Mouse (Mus musculus): ENCODE data around the gene Sall2.

Gene Sall2

GRCm38 (mm10) chr14:52295558-52296264 lies 32.9 kb downstream of the Sall2 start:
- DNase-seq: no peak

DNA sequence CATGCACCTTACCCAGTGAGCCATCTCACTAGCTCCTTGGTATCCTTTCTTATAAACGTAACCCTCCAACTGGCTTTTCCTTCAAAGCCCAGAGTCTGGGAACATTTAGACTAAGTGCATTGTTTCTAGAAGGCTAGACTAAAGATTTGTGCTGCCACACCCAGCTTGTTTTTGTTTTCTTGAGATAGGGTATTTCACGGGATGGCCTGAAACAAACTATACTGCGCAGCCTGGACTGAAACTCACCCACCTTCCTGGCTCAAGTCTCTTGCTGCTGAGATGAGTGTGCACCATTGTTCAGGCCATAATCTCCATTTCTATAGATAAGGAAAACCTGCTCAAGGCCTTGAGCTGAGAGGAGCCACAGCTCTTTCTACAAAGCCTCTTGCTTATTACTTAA lies 44.4 kb downstream of the Sall2 start:
- no peak for DNase-seq

GRCm38 (mm10) chr14:52283629-52284028 lies 44.9 kb downstream of the Sall2 start:
- DNase-seq: no peak

DNA sequence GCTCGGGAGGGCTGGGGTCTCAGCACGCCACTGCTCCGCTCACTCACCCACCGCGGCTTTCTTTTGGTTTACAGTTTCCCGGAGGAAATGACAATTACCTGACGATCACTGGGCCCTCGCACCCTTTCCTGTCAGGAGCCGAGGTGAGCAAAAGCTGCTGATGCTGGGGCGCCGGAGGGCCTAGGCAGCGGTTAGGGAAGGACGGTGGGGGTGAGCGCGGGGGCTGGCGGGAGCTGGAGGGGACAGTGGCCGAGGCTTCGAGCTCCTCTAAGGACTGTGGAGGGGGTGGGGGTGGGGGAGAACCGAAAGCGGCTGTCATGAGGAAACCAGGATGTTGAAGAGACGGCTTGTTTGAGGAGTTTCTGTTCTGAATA lies 48.8 kb downstream of the Sall2 start:
- no peak for DNase-seq

- peak; percentile 97 to 98 for DNase-seq
Observed at GRCm38 (mm10) chr14:52278932-52279746, 49.4 kb downstream of the Sall2 start, which contains the start of the genes Tox4 and Rab2b. Gene Tox4, plus strand, starts transcription at chr14:52279146. Gene Rab2b, minus strand, starts transcription at chr14:52279545.

GRCm38 (mm10) chr14:52277210-52277609 lies 51.4 kb downstream of the Sall2 start:
- no peak for DNase-seq

- DNase-seq: no peak
Observed at GRCm38 (mm10) chr14:52272781-52273180, 55.8 kb downstream of the Sall2 start.

Data from kidney, adult 8-10 months (tissue).